Mouse (Mus musculus): ENCODE data around the gene Dll1.

Dll1 gene

GRCm38 (mm10) chr17:15327106-15327505 is 49.6 kb downstream of the Dll1 start:
- DNase-seq (ENCODE audit: low read depth, low spot score) = no peak

GRCm38 (mm10) chr17:15325976-15326842 is 50.5 kb downstream of the Dll1 start:
- no peak for DNase-seq (ENCODE audit: low read depth, low spot score)

- no peak for DNase-seq (ENCODE audit: low read depth, low spot score)
These were observed 53.4 kb downstream of the Dll1 start for GRCm38 (mm10) chr17:15323191-15323834.

Measured in telencephalon, adult 2 months (tissue).